Mouse (Mus musculus): ENCODE results near the gene Washc4.

Washc4 gene

GRCm38 (mm10) chr10:83603956-83604564, 60.5 kb downstream of the Washc4 start:
- no peak for DNase-seq

- no peak for DNase-seq
Measured at GRCm38 (mm10) chr10:83605637-83606183, 62.2 kb downstream of the Washc4 start.

GRCm38 (mm10) chr10:83607111-83607510, 63.6 kb downstream of the Washc4 start:
- DNase-seq, result no peak

GRCm38 (mm10) chr10:83608596-83608995, 65.0 kb downstream of the Washc4 start:
- no peak for DNase-seq

GRCm38 (mm10) chr10:83610518-83610917, 67.0 kb downstream of the Washc4 start:
- no peak for DNase-seq

DNA sequence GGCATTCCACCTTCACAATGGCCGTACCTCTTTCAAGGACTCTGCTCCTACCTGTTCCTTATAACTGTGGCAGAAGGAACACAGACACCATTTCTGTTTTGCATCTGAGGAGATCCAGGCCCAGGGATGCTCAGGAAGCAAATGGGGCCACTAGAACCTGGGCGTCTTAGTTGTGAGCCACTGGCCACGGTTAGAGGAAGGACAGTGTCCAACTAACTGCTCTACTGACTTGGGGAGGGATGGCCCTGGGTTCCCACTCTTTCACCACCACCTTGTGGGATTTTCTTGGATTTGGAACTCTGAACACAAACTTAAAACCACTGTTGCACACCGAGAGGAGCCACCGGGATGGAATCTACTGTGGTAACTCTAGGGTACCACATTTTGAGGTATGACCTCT, 68.3 kb downstream of the Washc4 start:
- DNase-seq, result no peak

- no peak for DNase-seq
Measured at GRCm38 (mm10) chr10:83612648-83613215, 69.2 kb downstream of the Washc4 start.

- peak; percentile 62 for DNase-seq
Measured at GRCm38 (mm10) chr10:83617366-83617765, 73.8 kb downstream of the Washc4 start.

DNA sequence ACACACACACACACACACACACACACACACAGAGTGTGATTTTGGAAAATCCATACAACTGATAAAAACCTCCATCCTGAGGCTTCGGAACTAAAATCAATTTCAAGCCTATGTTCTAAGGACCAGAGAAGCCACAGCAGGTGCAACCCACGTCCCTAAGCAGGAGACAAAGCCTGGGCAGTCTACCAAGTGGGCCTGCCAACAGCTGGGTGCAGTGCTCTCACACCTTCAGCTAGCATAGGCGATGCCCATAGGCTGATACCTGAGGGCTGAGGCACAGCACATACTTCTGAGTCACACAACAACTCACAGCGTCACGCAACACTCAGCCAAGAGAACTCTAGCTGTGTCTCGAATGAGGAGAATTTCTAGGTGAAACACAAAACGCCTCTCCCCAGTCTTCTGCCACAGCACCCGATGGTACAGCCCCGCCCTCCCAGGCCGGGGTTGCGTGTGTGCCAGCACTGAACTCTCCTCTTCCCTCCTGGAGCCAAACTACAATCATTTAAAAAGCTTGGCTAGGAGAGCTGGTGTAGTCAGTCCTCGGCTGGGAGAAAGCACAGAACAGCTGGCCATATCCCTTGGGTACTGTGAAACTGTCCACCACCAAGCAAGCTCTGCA, 75.4 kb downstream of the Washc4 start:
- peak; percentile 87 for DNase-seq

DNA sequence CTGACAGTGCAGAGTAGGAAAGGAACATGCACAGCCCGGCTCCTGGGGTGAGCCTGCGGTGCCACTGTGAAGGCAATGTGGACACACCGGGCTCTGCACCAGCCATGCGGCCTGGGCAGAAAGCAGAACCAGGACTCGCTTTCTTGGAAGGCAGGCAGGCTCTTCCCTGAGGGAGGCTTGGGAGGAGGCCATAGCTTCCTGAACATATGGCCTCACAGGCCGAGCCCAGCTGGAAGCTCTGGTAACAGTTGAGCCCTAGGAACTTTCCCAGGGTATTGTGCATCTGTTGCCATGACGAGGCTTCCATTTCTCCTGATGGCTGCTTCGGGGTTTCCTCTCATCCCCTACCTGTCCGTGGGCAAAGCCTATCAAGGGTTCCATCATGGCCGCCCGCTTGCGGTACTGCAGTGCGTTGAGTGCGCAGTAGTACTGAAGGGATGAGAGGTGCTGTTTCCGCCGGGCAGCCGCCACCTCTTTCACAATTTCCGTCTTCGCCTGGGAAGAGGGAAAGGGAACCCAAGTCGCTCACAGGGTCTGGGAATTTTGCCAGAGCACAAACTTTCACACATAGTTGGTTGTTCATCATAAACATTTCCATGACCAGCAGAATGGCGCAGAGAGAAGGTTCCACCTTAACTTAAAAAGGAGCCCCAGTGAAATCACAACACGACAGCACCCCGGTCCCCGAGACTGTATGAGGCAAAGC, 77.0 kb downstream of the Washc4 start:
- peak; percentile 97 for DNase-seq

GRCm38 (mm10) chr10:83624065-83624464, 80.5 kb downstream of the Washc4 start:
- DNase-seq, result peak; percentile 64

DNA sequence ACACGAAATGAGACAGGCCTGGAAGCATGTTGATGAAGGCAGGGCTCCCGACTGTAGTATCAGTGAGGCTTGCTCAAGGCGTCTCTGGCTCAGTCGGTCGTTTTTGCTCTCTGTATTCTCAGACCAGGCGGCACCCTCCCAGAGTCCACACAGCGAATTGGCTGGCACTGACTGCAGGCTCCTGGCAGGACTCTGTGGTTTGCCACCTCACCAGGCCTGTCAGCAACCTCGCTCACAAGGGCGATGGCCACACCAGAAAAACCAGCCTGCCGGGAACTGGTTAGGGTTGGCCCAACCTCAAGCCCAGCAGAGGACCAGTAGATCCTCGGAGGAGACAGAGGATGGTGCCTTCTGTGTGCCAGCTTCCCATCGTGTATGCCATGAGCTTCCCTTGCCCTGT, 81.3 kb downstream of the Washc4 start:
- peak; percentile 91 for DNase-seq

- DNase-seq, result no peak
Measured at GRCm38 (mm10) chr10:83627113-83627687, 83.6 kb downstream of the Washc4 start.

GRCm38 (mm10) chr10:83628241-83628640, 84.7 kb downstream of the Washc4 start:
- DNase-seq, result no peak

DNA sequence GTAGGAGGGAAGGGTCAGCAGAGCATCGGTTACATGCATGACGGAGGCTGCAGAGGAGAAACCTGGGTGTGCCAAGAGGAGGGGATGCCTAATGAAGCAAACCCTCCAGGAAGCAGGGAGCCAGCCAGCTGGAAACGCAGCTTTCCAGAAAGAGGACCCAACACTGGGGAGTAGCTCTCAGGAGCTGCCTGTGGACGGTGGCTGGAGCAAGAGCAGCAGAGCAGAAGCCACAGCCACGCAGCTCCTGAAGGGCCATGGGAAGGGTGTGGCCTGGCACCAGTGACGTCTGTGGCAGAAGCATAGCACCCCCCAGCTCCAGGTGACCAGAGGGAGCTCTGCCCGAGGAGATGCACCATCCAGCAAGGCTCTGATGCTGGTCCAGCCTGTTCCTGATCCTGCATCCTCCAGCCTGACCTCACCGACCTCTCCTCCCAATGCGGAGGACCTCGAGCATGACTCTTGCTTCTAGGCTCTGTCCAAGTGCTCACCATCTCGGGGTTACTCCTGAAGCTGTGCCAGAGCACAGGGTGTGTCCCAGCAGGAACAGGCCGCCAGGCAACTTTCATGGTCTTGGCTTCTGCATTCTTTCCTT, 85.7 kb downstream of the Washc4 start:
- DNase-seq, result peak; percentile 73

DNA sequence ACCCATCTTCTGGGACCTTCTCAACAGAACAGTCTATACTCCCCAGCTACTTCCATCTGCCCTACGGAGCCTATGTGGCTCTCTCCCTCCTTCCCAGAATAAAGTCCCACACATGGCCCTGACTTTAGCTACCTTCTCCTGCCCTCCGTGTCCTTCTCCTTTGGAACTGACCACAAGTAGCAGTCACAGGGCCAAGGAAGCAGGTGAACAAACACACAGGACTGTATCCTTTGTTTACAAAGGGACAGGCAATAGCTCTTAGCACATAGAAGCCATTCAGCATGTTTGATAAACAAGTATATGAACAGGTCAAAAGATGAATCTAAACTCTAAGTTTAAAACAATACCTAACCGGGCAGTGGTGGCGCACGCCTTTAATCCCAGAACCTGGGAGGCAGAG, 86.3 kb downstream of the Washc4 start:
- DNase-seq, result no peak

DNA sequence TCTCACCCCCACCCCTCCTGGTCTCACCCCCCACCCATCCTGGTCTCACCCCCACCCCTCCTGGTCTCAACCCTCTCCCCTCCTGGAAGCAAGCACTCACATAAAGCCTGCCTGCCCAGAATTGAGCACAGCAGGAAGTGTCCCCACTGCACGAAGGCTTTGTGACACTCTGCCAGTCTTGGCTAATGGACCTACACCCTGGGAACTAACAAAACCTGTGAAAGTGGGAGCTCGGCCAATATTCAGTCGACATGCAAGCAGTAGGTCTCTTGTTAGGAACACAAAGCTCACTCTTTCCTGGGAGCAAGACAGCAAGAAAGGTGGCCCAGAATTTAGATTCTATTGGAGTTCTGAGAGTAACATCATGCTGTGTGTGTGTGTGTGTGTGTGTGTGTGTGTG, 87.3 kb downstream of the Washc4 start:
- DNase-seq, result peak; percentile 96

- peak; percentile 77 for DNase-seq
Measured at GRCm38 (mm10) chr10:83631775-83632174, 88.2 kb downstream of the Washc4 start.

GRCm38 (mm10) chr10:83632806-83633374, 89.3 kb downstream of the Washc4 start:
- DNase-seq, result peak; percentile 69

- no peak for DNase-seq
Measured at GRCm38 (mm10) chr10:83634461-83634860, 90.9 kb downstream of the Washc4 start.

- DNase-seq, result no peak
Measured at GRCm38 (mm10) chr10:83636191-83636590, 92.6 kb downstream of the Washc4 start.

- peak; percentile 66 for DNase-seq
Measured at GRCm38 (mm10) chr10:83637295-83637694, 93.7 kb downstream of the Washc4 start.

Measured in cerebellum, adult 11-12 months (tissue).